Mouse (Mus musculus) forebrain, embryonic 15.5 days (tissue): ENCODE results near the gene Lipm. TPM values are rescaled to one million over a fixed set of nuclear protein-coding genes. Genes with fewer than 3 reads are reported as not detected.

Experiments used
- ATAC-seq: fragments of 200-750 bp; cut with Nextera tagmentation; replicated peaks from 2 replicates; pipeline ENCODE4 v1.8.0; 2017; ENCODE audit warnings: mild to moderate bottlenecking, moderate TSS enrichment, moderate library complexity
- H3K27ac ChIP-seq: fragments of 300-500 bp; sonication (generic); replicated peaks from 2 replicates; pipeline ENCODE4 v1.5.1; 2015; ENCODE audit warnings: mild to moderate bottlenecking, inconsistent platforms
- H3K27me3 ChIP-seq: fragments of 300-500 bp; sonication (generic); 2 replicates; pipeline ENCODE4 v1.6.1; 2015; ENCODE audit warnings: inconsistent platforms
- H3K36me3 ChIP-seq: fragments of 300-500 bp; sonication (generic); 2 replicates; pipeline ENCODE4 v1.6.1; 2015; ENCODE audit warnings: mild to moderate bottlenecking, inconsistent platforms
- H3K4me1 ChIP-seq: fragments of 300-500 bp; sonication (generic); 2 replicates; pipeline ENCODE4 v1.6.1; 2015; ENCODE audit warnings: inconsistent platforms
- H3K4me2 ChIP-seq: fragments of 300-500 bp; sonication (generic); replicated peaks from 2 replicates; pipeline ENCODE4 v1.6.1; 2015; ENCODE audit warnings: mild to moderate bottlenecking, inconsistent platforms
- H3K4me3 ChIP-seq: fragments of 300-500 bp; sonication (generic); 2 replicates; pipeline ENCODE4 v1.5.1; 2015; ENCODE audit warnings: mild to moderate bottlenecking, inconsistent platforms
- H3K9ac ChIP-seq: fragments of 300-500 bp; sonication (generic); replicated peaks from 2 replicates; pipeline ENCODE4 v1.6.1; 2015; ENCODE audit warnings: mild to moderate bottlenecking, inconsistent platforms
- H3K9me3 ChIP-seq: fragments of 300-500 bp; sonication (generic); 2 replicates; pipeline ENCODE4 v1.6.1; 2016; ENCODE audit warnings: inconsistent platforms
- WGBS: fragments of 180-500 bp; shearing (Covaris S2); methylation state at CpG from one replicate; pipeline ENCODE4 v1.1.7; 2015; ENCODE audit warnings: mixed read lengths; 5-methylcytosine and 5-hydroxymethylcytosine counted together
- polyA plus RNA-seq: library from polyadenylated mRNA; unstranded; fragments of >200 nt; fragmentation: Nextera tagmentation; extraction: Ambion mirVana; gene quantifications from 2 replicates; pipeline ENCODE4 v1.2.1, GENCODE M21; 2015

The Lipm gene
- polyA plus RNA-seq, result not detected in 2 replicates

DNA sequence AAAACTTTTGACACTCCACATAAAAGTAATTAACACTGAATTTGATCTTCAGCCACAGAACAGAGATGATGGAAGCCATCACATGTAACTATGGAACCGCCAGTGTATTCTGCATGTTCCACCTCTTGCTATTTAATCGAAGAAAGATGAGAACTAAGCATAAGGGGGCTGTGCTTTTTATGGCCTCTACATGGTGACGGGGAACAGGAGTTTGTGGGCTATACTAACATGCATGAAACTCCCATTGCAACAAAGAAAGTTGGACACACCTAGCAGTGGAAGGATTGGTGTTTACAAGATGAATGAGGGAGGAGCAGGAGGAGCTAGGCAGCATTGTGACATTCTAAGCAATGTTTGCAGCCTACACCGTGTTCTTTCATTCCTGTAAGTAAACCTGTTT lies at the start of gene Lipm:
Gene Lipm (plus strand): TSS at position 301 of the 400 bp plus-strand sequence.
- WGBS, result 86% methylated on average over 4 of the region's 4 CpGs

DNA sequence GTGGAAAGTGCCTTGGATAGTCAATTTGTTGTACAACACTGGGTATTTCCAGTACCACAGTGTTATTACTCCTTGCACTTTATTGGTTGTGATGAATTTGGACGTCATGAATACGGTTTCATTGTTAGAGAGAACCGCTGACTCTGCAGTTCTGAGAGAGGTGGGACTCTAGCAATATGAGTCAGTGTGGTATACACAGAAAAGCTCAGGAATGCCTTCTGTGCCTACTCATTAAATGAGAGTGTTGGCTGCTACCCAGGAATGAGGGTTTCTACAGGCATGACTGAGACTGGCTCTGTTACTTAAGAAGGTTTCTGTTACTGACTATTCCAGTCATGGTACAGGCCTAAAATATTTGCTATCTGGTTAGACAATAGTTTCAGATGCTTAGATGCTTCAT lies 49.2 kb upstream of the Lipm start:
- Histone ChIP-seq H3K4me2 (no peak overlapping the region), H3K36me3 (no peaks in the 10 kb centered on the region), H3K27ac (no peak overlapping the region), H3K9ac (no peak overlapping the region), H3K27me3 (no peaks in the 10 kb centered on the region), H3K9me3 (no peaks in the 10 kb centered on the region), H3K4me1 (no peaks in the 10 kb centered on the region), H3K4me3 (no peak overlapping the region)
- no peak for ATAC-seq
- WGBS, result 82% methylated on average over 3 of the region's 3 CpGs

More for the DNA sequence above, at the start of gene Lipm:
- H3K4me2 ChIP-seq, result no peak within 1 kb of the TSS
- H3K9me3 ChIP-seq, result no peaks in the 10 kb centered on the region
- H3K36me3 ChIP-seq, result no peaks in the 10 kb centered on the region
- no peaks in the 10 kb centered on the region for H3K27me3 ChIP-seq
- ATAC-seq, result no peak
- no peak within 1 kb of the TSS for H3K9ac ChIP-seq
- H3K4me1 ChIP-seq, result no peaks in the 10 kb centered on the region
- H3K27ac ChIP-seq, result no peak within 1 kb of the TSS
- H3K4me3 ChIP-seq, result no peak within 1 kb of the TSS

DNA sequence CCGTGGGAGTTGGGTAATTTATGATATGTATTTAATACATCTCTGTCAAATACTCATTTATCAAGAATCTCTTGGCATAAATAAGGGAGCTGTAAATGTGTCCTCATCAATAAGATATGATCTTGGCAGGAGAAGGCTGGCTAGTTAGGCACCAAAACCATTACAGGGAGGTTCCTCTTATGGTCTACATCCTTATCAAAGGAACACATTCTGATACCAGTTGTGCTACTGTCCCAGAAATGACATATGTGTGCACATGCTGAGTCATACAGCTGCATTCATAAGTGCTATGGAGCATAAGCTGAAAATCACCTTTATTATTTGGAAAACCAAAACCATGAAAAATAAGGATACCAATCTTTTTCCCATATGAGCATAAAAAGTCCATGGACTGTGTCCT lies 37.2 kb upstream of the Lipm start:
- WGBS, result 61% methylated on average over 1 of the region's 1 CpGs
- no peak overlapping the region for H3K4me3 ChIP-seq
- H3K4me2 ChIP-seq, result no peak overlapping the region
- no peak overlapping the region for H3K9ac ChIP-seq
- no peaks in the 10 kb centered on the region for H3K9me3 ChIP-seq
- no peak for ATAC-seq
- no peaks in the 10 kb centered on the region for H3K27me3 ChIP-seq
- no peak overlapping the region for H3K27ac ChIP-seq
- H3K36me3 ChIP-seq, result no peaks in the 10 kb centered on the region
- H3K4me1 ChIP-seq, result no peaks in the 10 kb centered on the region

DNA sequence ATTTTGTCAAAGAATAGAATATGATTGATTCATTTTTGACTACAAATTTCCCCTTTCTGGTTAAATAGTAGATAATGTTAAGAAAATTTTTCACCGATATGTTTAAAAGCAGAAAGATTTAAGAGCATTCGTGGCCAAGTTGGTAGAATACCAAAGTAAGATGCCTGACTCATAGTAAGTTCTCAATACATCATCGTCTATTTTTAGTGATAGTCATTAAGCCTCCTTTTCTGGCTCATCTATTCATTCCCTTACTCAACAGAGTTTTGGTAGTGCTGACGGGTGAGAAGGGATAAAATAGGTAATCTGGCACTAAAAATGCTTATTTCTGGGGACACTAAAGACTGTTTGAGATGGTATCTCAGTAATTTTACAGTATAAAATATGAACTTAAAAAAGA lies 36.7 kb upstream of the Lipm start:
- Histone ChIP-seq H3K4me2 (no peak overlapping the region), H3K27ac (no peak overlapping the region), H3K4me1 (no peaks in the 10 kb centered on the region), H3K4me3 (no peak overlapping the region), H3K36me3 (no peaks in the 10 kb centered on the region), H3K9me3 (no peaks in the 10 kb centered on the region), H3K9ac (no peak overlapping the region), H3K27me3 (no peaks in the 10 kb centered on the region)
- ATAC-seq, result no peak
- WGBS, result 87% methylated on average over 4 of the region's 4 CpGs

DNA sequence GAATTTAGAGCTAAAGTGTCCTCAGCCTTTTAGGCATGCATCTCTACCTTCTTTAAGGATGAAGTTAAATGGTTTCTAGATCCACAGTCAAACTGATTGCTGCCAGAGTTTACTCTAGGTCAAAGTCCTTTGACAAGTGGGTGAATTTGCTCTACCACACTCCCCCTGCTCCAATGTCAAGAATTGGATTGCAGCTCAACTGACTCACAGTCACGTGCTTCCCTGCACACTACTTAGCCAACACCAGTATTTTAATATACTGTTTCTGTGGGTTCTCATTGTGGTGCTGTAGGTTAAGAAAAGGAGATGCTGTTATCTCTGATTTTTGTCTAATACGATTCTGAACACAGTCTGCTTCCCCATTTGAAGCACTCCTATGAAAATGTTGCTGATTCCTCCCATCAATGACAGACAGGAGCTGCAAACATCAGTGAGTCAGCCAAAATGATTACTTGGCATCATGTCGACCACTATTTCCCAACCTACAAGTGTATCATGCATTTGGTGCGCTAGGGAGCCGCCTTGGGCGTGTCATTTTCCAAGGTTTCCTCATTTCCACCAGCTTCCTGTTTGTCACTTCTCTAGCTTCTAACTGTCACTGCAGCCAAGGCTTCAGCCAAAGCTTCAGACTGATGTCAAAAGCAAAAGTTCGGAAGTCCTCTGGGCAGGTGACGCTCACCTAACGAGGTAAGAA lies 33.8 kb upstream of the Lipm start, which contains the start of gene Lipn:
Gene Lipn (plus strand): TSS at position 580 of the 694 bp plus-strand sequence.
- Histone ChIP-seq H3K4me3 (no peak within 1 kb of the TSS), H3K27me3 (no peaks in the 10 kb centered on the region), H3K9ac (no peak within 1 kb of the TSS), H3K36me3 (no peaks in the 10 kb centered on the region), H3K4me1 (no peaks in the 10 kb centered on the region), H3K9me3 (no peaks in the 10 kb centered on the region), H3K27ac (no peak within 1 kb of the TSS), H3K4me2 (no peak within 1 kb of the TSS)
- WGBS, result 92% methylated on average over 9 of the region's 9 CpGs
- no peak for ATAC-seq

DNA sequence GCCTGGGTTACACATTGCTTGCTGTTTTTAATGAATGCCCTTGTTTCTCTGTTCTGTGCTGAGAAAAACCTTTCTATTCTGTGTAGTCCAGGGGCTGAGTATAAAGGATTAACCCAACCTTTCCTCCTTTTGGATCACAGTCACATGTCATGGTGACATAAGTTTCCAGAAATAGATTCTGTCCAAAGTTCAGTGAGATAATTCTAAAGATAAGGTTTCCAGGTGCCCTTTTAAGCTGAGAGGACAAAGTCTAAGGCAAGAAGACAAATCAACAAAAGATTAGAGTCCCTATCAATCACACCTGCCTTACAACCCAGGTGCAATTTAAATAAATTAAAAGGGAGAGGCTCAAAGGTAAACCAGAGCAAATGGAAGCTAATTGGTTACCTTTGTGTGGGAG lies 26.5 kb upstream of the Lipm start:
- no peaks in the 10 kb centered on the region for H3K27me3 ChIP-seq
- no peak overlapping the region for H3K27ac ChIP-seq
- no peaks in the 10 kb centered on the region for H3K4me1 ChIP-seq
- no peaks in the 10 kb centered on the region for H3K9me3 ChIP-seq
- no peaks in the 10 kb centered on the region for H3K36me3 ChIP-seq
- ATAC-seq, result no peak
- no peak overlapping the region for H3K4me3 ChIP-seq
- no peak overlapping the region for H3K9ac ChIP-seq
- no peak overlapping the region for H3K4me2 ChIP-seq

DNA sequence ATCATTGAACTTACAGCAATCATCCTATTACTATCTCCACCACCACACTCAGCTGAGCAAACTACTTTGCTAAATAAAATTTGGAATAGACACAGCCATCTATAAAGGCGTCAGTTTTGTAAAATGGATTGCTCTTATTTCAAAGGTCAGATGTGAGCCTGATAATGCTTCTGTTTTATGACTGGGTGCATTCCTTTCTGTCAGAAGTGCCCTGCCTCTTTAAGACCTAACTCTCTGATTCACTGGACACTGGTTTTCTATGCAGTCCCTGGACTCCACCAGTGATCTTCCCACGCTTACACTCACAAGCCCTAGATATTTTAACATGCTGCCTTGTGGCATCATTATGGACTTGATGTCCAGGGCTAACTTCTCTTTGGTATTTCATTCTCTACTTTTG lies 22.6 kb upstream of the Lipm start:
- H3K9ac ChIP-seq, result no peak overlapping the region
- no peaks in the 10 kb centered on the region for H3K9me3 ChIP-seq
- no peak for ATAC-seq
- WGBS, result 84% methylated on average over 2 of the region's 2 CpGs
- no peak overlapping the region for H3K27ac ChIP-seq
- no peaks in the 10 kb centered on the region for H3K27me3 ChIP-seq
- no peak overlapping the region for H3K4me2 ChIP-seq
- no peaks in the 10 kb centered on the region for H3K4me1 ChIP-seq
- no peak overlapping the region for H3K4me3 ChIP-seq
- no peaks in the 10 kb centered on the region for H3K36me3 ChIP-seq

DNA sequence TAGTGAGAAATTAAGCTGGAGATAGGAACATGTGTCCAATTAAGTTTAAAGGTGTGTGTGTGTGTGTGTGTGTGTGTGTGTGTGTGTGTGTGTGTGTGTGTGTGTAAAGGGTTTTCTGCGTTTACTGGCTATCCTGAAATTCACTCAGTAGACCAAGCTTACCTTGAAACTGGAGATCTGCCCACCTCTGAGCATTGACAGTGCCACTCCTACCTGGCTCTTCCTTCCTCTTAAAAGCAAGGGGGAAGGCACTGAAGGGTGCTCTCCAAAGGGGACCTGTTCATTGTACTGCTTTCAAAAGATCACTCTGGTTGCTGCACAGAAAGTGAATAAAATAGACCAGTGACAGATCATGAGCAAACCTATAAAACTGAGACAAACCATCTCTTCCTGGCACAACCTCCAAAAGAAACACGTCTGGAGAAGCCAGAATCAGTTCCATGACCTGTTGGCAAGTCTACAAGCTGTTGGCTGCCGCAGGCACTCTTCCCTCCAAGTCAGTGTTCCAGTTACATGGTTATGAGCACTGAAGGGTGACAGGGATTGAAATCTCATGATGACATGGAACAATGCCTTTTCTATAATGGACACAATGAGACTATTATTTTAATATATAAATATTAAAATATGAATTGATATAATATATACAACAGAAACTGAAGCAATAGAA lies 11.6 kb upstream of the Lipm start:
- H3K36me3 ChIP-seq, result no peaks in the 10 kb centered on the region
- H3K9me3 ChIP-seq, result no peaks in the 10 kb centered on the region
- H3K4me2 ChIP-seq, result no peak overlapping the region
- no peaks in the 10 kb centered on the region for H3K27me3 ChIP-seq
- ATAC-seq, result no peak
- no peak overlapping the region for H3K4me3 ChIP-seq
- H3K27ac ChIP-seq, result no peak overlapping the region
- H3K4me1 ChIP-seq, result no peaks in the 10 kb centered on the region
- H3K9ac ChIP-seq, result no peak overlapping the region
- 78% methylated on average over 3 of the region's 3 CpGs for WGBS

DNA sequence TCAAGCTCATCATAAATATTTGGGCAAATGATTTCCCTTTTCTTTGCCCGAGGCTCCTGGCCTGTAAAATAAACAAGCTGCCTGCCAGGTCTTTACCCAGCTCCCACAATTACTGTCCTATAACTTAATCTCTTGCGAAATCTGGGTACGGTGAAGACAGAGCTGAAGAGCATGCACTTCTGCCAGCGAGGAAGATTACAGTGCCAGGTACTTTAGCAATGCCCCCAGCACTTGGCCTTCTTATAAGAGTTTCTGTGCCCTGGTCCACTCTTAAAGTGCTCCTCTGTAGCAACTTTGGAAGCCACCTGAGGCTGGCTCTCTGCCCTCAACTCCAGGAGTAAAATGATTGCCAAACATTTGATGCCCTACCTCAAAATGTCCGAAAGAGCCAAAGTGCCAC lies 5.4 kb upstream of the Lipm start:
- Histone ChIP-seq H3K27me3 (no peaks in the 10 kb centered on the region), H3K9me3 (no peaks in the 10 kb centered on the region), H3K4me3 (no peak overlapping the region), H3K27ac (no peak overlapping the region), H3K9ac (no peak overlapping the region), H3K36me3 (no peaks in the 10 kb centered on the region), H3K4me2 (no peak overlapping the region), H3K4me1 (no peaks in the 10 kb centered on the region)
- WGBS, result 88% methylated on average over 5 of the region's 5 CpGs
- ATAC-seq, result no peak

DNA sequence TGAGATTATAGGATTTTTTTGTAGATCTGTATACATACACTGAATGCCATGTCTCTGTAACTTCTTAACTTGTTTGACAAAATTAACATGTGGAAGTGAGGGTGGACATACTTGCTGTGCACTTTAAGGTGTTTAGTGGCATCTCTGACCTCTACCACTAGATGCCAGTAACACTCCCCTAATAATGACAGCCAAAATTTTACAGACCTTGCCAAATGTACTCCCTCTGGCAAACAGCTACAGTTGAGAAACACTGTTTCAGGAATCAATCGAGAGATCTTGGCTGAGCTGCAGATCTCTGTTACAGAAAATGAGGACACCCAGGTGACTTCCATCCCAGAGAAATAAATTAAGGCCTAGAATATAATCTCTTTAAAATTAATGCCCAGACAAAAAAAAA lies 4.5 kb upstream of the Lipm start:
- 63% methylated on average over 1 of the region's 1 CpGs for WGBS
- Histone ChIP-seq H3K4me3 (no peak overlapping the region), H3K4me1 (no peaks in the 10 kb centered on the region), H3K9me3 (no peaks in the 10 kb centered on the region), H3K27ac (no peak overlapping the region), H3K27me3 (no peaks in the 10 kb centered on the region), H3K4me2 (no peak overlapping the region), H3K9ac (no peak overlapping the region), H3K36me3 (no peaks in the 10 kb centered on the region)
- ATAC-seq, result no peak

DNA sequence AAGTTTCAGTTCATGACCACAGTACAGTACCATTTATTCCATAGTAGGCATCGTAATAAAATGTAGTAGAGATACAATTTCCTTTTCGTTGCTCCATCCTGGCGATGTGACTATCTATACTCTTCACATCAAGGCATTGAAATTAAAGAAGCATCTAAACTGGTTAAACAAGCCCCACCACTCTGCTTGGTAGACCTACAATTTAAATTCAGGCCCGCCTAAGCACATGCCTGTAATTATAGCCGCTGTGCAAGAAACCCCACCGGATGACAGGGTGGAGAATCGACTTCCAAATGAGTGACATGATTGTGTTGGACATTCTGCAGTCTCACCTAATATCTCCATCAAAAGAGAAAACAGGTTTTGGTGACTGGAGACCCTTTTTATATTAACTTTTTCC lies 1.2 kb downstream of the Lipm start:
- no peaks in the 10 kb centered on the region for H3K27me3 ChIP-seq
- 88% methylated on average over 7 of the region's 7 CpGs for WGBS
- no peak overlapping the region for H3K4me2 ChIP-seq
- no peaks in the 10 kb centered on the region for H3K9me3 ChIP-seq
- H3K36me3 ChIP-seq, result no peaks in the 10 kb centered on the region
- no peaks in the 10 kb centered on the region for H3K4me1 ChIP-seq
- no peak overlapping the region for H3K4me3 ChIP-seq
- ATAC-seq, result no peak
- no peak overlapping the region for H3K9ac ChIP-seq
- no peak overlapping the region for H3K27ac ChIP-seq

DNA sequence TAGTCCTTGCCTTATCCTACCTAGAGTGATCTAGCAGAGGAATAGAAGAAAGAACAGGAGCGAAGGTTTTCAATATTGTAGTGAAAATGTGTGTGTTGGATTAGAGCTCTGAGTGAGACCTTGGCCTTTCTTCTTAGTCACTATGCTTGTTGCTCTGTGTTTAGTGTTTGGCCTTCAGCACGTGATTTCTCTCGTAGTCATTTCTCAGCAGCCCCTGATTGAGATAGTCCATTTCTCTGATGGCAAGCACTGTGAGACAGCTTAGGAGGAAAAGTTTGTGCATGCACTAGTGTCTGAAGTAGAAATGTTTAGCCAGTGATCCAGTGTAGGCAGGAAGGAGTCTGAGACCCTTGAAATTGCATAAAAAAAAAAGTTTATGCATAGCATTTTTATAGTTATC lies 4.1 kb downstream of the Lipm start:
- WGBS, result 91% methylated on average over 3 of the region's 3 CpGs
- no peaks in the 10 kb centered on the region for H3K36me3 ChIP-seq
- ATAC-seq, result no peak

DNA sequence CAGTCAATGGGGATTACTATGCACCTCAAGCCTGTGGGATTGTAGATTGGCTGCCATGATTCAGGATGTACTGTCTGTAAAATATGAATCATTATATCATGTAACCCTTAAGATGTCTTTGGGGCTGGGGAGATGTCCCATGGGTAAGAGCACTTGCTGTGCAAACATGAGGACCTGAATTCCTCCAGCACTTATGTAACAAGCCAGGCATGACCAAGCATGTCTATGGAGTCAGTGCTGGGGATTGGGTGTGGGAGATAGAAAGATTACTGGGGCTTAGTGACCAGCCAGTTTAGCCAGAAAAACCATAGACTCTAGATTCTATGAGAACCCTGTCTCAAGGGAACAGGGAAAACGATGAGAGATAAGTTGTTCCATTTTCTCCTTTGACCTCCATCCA lies 18.4 kb downstream of the Lipm start:
- Histone ChIP-seq H3K27me3 (no peaks in the 10 kb centered on the region), H3K9ac (no peak overlapping the region)
- WGBS, result 85% methylated on average over 1 of the region's 1 CpGs

More for the DNA sequence above, 4.1 kb downstream of the Lipm start:
- H3K9ac ChIP-seq, result no peak overlapping the region
- H3K4me3 ChIP-seq, result no peak overlapping the region
- H3K9me3 ChIP-seq, result no peaks in the 10 kb centered on the region
- H3K4me2 ChIP-seq, result no peak overlapping the region
- H3K27ac ChIP-seq, result no peak overlapping the region
- H3K4me1 ChIP-seq, result no peaks in the 10 kb centered on the region
- H3K27me3 ChIP-seq, result no peaks in the 10 kb centered on the region

More for the DNA sequence above, 18.4 kb downstream of the Lipm start:
- Histone ChIP-seq H3K36me3 (no peaks in the 10 kb centered on the region), H3K4me1 (no peaks in the 10 kb centered on the region), H3K4me3 (no peak overlapping the region), H3K4me2 (no peak overlapping the region), H3K9me3 (no peaks in the 10 kb centered on the region), H3K27ac (no peak overlapping the region)
- ATAC-seq, result no peak
